Comparison of ENCODE assay signal across 19 mouse cellular contexts in the genomic region with DNA sequence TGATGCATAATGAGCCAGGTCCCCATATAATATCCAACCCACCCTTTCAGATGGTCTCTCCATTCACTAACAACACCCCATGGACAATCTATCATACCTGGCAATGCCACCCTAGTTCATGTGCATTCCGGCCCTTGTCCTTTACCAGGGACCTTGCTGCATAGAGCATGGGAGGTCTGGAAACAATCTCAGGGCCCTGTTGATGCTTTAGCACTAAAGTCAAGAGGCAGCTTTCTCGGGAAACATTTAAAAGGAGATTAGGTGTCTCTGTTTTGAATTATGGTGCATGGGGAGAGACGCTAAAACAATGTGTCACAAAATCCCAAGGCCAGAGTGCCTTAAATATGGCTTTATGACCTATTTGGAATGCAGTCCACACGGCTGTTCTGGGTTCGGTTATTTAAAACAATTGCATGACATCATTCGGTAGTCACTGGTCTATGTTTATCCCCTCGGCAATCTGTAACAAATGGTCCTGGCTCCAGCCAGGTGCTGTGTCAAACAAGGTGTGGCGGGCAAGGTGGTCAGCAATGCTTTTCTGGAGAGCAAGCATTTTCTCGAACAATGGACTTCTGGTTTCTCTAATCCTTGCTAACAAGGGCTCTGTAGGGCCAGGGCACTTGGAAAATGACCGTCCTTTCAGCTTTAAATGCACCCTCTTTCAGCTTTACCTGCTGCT.
A peak's percentile ranks its signal among the peaks of the same experiment; 100 is the strongest.
DNase-seq lines count a peak whose midpoint lies in the region; ATAC-seq and TF ChIP-seq lines count a peak whose summit lies in the region.
"Had no signal": no experiment of that assay in that cellular context is flagged by ENCODE, and none has a peak within 500 bp of the region (broad histone marks: within the 10 kb centered on the region; RNA-seq: fewer than 3 reads in every experiment).

No protein-coding gene starts in this region.

- no peaks in the 10 kb centered on the region for H3K36me3 ChIP-seq in heart, embryonic 13.5 days
- no peaks in the 10 kb centered on the region for H3K36me3 ChIP-seq in embryonic facial prominence, embryonic 11.5 days (replicated peaks; ENCODE audit: control insufficient read depth, insufficient read depth, low read depth, low read length)
- no peaks in the 10 kb centered on the region for H3K36me3 ChIP-seq in forebrain, embryonic 15.5 days
- H3K36me3 ChIP-seq: embryonic facial prominence, embryonic 15.5 days; forebrain, embryonic 10.5 days; limb, embryonic 12.5 days; liver, embryonic 13.5 days; midbrain, embryonic 10.5 days; neural tube, embryonic 12.5 days had no signal

- intact Hi-C loops in gastrocnemius, adult 2 months (cut with DNase I) = no loop called here

- H3K27me3 ChIP-seq in heart, embryonic 13.5 days (replicated peaks) = no peaks in the 10 kb centered on the region
- H3K27me3 ChIP-seq in embryonic facial prominence, embryonic 11.5 days (ENCODE audit: control insufficient read depth, insufficient read depth, low read length) = no peaks in the 10 kb centered on the region
- no peaks in the 10 kb centered on the region for H3K27me3 ChIP-seq in forebrain, embryonic 15.5 days
- H3K27me3 ChIP-seq: embryonic facial prominence, embryonic 15.5 days; limb, embryonic 12.5 days; liver, embryonic 13.5 days; neural tube, embryonic 12.5 days had no signal

- ATAC-seq in heart, embryonic 13.5 days (ENCODE audit: extremely low read depth, insufficient number of reproducible peaks, low FRiP score, low TSS enrichment) = no peak
- no peak for ATAC-seq in embryonic facial prominence, embryonic 11.5 days (replicated peaks; ENCODE audit: insufficient number of reproducible peaks, low FRiP score, low TSS enrichment, low read depth)
- no peak for ATAC-seq in forebrain, embryonic 15.5 days (replicated peaks)
- ATAC-seq: hindbrain, embryonic 16.5 days; intestine, postnatal 0 days had no signal

- peaks cover 50% of the 10 kb centered on the region for H3K4me1 ChIP-seq in heart, embryonic 13.5 days
- H3K4me1 ChIP-seq in embryonic facial prominence, embryonic 11.5 days (ENCODE audit: control insufficient read depth, insufficient read depth, low read length) = no peaks in the 10 kb centered on the region
- H3K4me1 ChIP-seq in forebrain, embryonic 15.5 days = no peaks in the 10 kb centered on the region
- H3K4me1 ChIP-seq: liver, embryonic 13.5 days; neural tube, embryonic 12.5 days had no signal

- H3K4me2 ChIP-seq in heart, embryonic 13.5 days = peak overlapping the region; percentile 14; the same call in 1 of the 2 replicates
- no peak overlapping the region for H3K4me2 ChIP-seq in embryonic facial prominence, embryonic 11.5 days (ENCODE audit: low read depth, low read length)
- no peak overlapping the region for H3K4me2 ChIP-seq in forebrain, embryonic 15.5 days (replicated peaks)
- H3K4me2 ChIP-seq: embryonic facial prominence, embryonic 15.5 days; limb, embryonic 12.5 days; liver, embryonic 13.5 days; neural tube, embryonic 12.5 days had no signal

- peak overlapping the region; percentile 85 for H3K27ac ChIP-seq in heart, embryonic 13.5 days (replicated peaks)
- H3K27ac ChIP-seq in embryonic facial prominence, embryonic 11.5 days (replicated peaks; ENCODE audit: low read depth, low read length) = no peak overlapping the region
- H3K27ac ChIP-seq in gastrocnemius, adult 2 months = no peak overlapping the region
- no peak overlapping the region for H3K27ac ChIP-seq in forebrain, embryonic 15.5 days (replicated peaks)
- H3K27ac ChIP-seq: embryonic facial prominence, embryonic 15.5 days; forebrain, embryonic 10.5 days; limb, embryonic 12.5 days; liver, embryonic 13.5 days; macrophage; midbrain, embryonic 10.5 days; neural tube, embryonic 12.5 days had no signal

- no peak overlapping the region for H3K9ac ChIP-seq in heart, embryonic 13.5 days
- no peak overlapping the region for H3K9ac ChIP-seq in embryonic facial prominence, embryonic 11.5 days (replicated peaks; ENCODE audit: low read length)
- H3K9ac ChIP-seq in forebrain, embryonic 15.5 days (replicated peaks) = no peak overlapping the region
- H3K9ac ChIP-seq: embryonic facial prominence, embryonic 15.5 days; limb, embryonic 12.5 days; liver, embryonic 13.5 days; neural tube, embryonic 12.5 days had no signal

- no peaks in the 10 kb centered on the region for H3K9me3 ChIP-seq in heart, embryonic 13.5 days
- H3K9me3 ChIP-seq in embryonic facial prominence, embryonic 11.5 days (replicated peaks; ENCODE audit: control insufficient read depth, low read length) = no peaks in the 10 kb centered on the region
- H3K9me3 ChIP-seq in forebrain, embryonic 15.5 days = no peaks in the 10 kb centered on the region
- H3K9me3 ChIP-seq: embryonic facial prominence, embryonic 15.5 days; forebrain, embryonic 10.5 days; limb, embryonic 12.5 days; liver, embryonic 13.5 days; midbrain, embryonic 10.5 days; neural tube, embryonic 12.5 days had no signal

- peak; percentile 24 for DNase-seq in cerebellum, adult 9-11 months
- DNase-seq in cerebellum, adult 11-12 months = no peak
- DNase-seq in heart, adult 18-20 months = no peak
- peak; percentile 63 for DNase-seq in embryonic facial prominence, embryonic 11.5 days (ENCODE audit: low spot score)
- peak; percentile 58 for DNase-seq in hindlimb bud, embryonic 11.5 days (ENCODE audit: extremely low spot score, low read depth, low spot score)
- no peak for DNase-seq in gastrocnemius, adult 2 months
- DNase-seq: B cell, adult 2 months; liver, embryonic 13.5 days; thymus, postnatal 14 days had no signal

- H3K4me3 ChIP-seq in heart, embryonic 13.5 days = no peak overlapping the region
- H3K4me3 ChIP-seq in embryonic facial prominence, embryonic 11.5 days (ENCODE audit: low read depth, low read length) = no peak overlapping the region
- H3K4me3 ChIP-seq in gastrocnemius, adult 2 months = no peak overlapping the region
- no peak overlapping the region for H3K4me3 ChIP-seq in forebrain, embryonic 15.5 days
- H3K4me3 ChIP-seq: embryonic facial prominence, embryonic 15.5 days; forebrain, embryonic 10.5 days; limb, embryonic 12.5 days; liver, embryonic 13.5 days; midbrain, embryonic 10.5 days; neural tube, embryonic 12.5 days had no signal

- 38% methylated on average over 10 of the region's 10 CpGs for WGBS in heart, embryonic 13.5 days
- WGBS in embryonic facial prominence, embryonic 11.5 days = 45% methylated on average over 10 of the region's 10 CpGs
- WGBS in forebrain, embryonic 15.5 days = 74% methylated on average over 10 of the region's 10 CpGs

- no peak for TF ChIP-seq CTCF in gastrocnemius, adult 2 months (IDR thresholded peaks at IDR 0.05)

Comparison
In these comparisons a context has a peak if more than half of its experiments do, and no peak if none do; other contexts are left out.
1. DNase-seq: peak in cerebellum, adult 9-11 months (single experiment), embryonic facial prominence, embryonic 11.5 days (single experiment) and hindlimb bud, embryonic 11.5 days (single experiment); none in cerebellum, adult 11-12 months (single experiment), heart, adult 18-20 months (0 of 2) and gastrocnemius, adult 2 months (single experiment).